Mouse (Mus musculus): ENCODE results near the gene Plod2. TPM values are rescaled to one million over a fixed set of nuclear protein-coding genes. Genes with fewer than 3 reads are reported as not detected.

The Plod2 gene
- total and polyA plus RNA-seq, 3 experiments, result not detected

DNA sequence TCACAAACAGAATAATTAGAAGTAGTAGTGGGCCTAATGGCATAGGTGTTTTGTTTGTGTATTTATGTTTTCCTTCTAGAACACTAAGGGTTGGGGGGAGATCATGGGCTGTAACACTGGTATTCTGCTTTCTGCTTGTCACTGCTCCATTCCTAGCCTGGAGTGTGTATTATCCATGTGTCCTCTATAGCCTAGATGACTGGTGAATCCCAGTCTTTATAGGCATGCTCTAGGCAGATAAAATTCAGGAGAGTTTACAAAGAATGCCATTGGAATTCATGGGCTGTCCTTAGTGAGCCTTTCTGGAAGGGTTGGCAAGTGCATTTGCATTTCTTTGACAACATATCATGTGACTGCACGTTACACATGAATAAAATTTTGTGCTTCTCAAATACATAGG lies 44.0 kb downstream of the Plod2 start:
- H3K4me3 ChIP-seq (ENCODE audit: control insufficient read depth in 1 of 2, insufficient read depth in 1 of 2, low read depth in 2 of 2, low read length in 2 of 2), result no peak overlapping the region
- TF ChIP-seq ELF1 (IDR thresholded peaks at IDR 0.05; ENCODE audit: low read depth, low read length), result no peak

DNA sequence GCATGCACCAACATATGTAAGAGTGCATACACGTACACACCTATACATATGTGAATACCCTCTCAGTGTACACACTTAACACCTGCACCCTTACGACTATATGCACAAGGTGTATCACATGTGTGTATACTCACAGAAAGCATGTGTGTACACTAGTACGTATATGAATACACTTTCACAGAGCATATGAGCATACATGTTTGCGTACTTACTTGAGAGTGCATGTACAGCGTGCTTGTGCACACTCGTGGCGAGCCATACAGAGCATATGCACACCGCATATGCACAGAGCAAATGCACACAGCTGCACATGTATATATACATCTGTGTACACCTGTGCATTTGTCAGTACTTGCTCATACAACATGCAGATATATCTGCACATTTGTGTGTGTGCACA lies 45.4 kb downstream of the Plod2 start:
- H3K4me3 ChIP-seq (ENCODE audit: control insufficient read depth in 1 of 2, insufficient read depth in 1 of 2, low read depth in 2 of 2, low read length in 2 of 2), result no peak overlapping the region
- no peak overlapping the region for H3K9ac ChIP-seq (ENCODE audit: control insufficient read depth, low read depth, low read length, poor library complexity, severe bottlenecking)
- H3K36me3 ChIP-seq (ENCODE audit: control insufficient read depth in 1 of 2, insufficient read depth in 2 of 2, low read length in 2 of 2), result no peaks in the 10 kb centered on the region
- H3K9me3 ChIP-seq (replicated peaks; ENCODE audit: insufficient read depth, low read length), result no peaks in the 10 kb centered on the region
- no peak overlapping the region for H3K27ac ChIP-seq (ENCODE audit: control insufficient read depth, low read depth, low read length)
- peaks cover 2% of the 10 kb centered on the region in 2 experiments; a peak in 1 of 4 replicates for H3K27me3 ChIP-seq (ENCODE audit: control insufficient read depth in 1 of 2, insufficient read depth in 2 of 2, low read length in 2 of 2)
- H3K79me2 ChIP-seq (ENCODE audit: control insufficient read depth, insufficient read depth, low read length, poor library complexity), result no peaks in the 10 kb centered on the region
- DNase-seq (ENCODE audit: low read depth, low spot score), result no peak
- no peak for TF ChIP-seq POLR2AphosphoS2 (IDR thresholded peaks at IDR 0.05; ENCODE audit: low read length)
- H3K4me1 ChIP-seq (ENCODE audit: control insufficient read depth in 1 of 2, insufficient read depth in 2 of 2, low read length in 2 of 2), result no peaks in the 10 kb centered on the region

More for the DNA sequence above, 44.0 kb downstream of the Plod2 start:
- Histone ChIP-seq H3K9me3 (replicated peaks; ENCODE audit: insufficient read depth, low read length) (no peaks in the 10 kb centered on the region), H3K36me3 (ENCODE audit: control insufficient read depth in 1 of 2, insufficient read depth in 2 of 2, low read length in 2 of 2) (no peaks in the 10 kb centered on the region), H3K27me3 (ENCODE audit: control insufficient read depth in 1 of 2, insufficient read depth in 2 of 2, low read length in 2 of 2) (peaks cover 2% of the 10 kb centered on the region in 2 experiments; a peak in 1 of 4 replicates), H3K4me1 (ENCODE audit: control insufficient read depth in 1 of 2, insufficient read depth in 2 of 2, low read length in 2 of 2) (no peaks in the 10 kb centered on the region), H3K79me2 (ENCODE audit: control insufficient read depth, insufficient read depth, low read length, poor library complexity) (no peaks in the 10 kb centered on the region), H3K27ac (ENCODE audit: control insufficient read depth, low read depth, low read length) (no peak overlapping the region), H3K9ac (ENCODE audit: control insufficient read depth, low read depth, low read length, poor library complexity, severe bottlenecking) (no peak overlapping the region)
- DNase-seq (ENCODE audit: low read depth, low spot score), result no peak

DNA sequence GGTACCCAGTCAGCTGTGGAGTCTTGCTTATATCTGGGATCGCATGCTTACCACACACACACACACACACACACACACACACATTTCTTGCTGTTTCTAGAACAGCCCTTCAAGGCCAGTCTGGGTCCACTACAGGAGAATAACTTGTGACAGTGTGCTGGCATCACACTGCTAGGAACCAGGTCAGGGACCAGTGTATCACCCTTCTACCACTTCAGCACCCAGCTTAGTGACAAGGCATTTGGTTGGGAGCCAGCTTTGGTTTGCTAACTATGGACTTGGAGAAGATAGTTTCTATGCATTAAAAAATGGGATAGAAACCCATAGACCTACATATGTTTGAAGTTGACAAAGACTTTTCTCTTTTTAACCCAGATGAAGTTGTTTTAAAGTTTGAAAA lies 46.2 kb downstream of the Plod2 start:
- DNase-seq (ENCODE audit: low read depth, low spot score), result no peak
- Histone ChIP-seq H3K4me1 (ENCODE audit: control insufficient read depth in 1 of 2, insufficient read depth in 2 of 2, low read length in 2 of 2) (no peaks in the 10 kb centered on the region), H3K9me3 (replicated peaks; ENCODE audit: insufficient read depth, low read length) (no peaks in the 10 kb centered on the region), H3K27ac (ENCODE audit: control insufficient read depth, low read depth, low read length) (no peak overlapping the region), H3K36me3 (ENCODE audit: control insufficient read depth in 1 of 2, insufficient read depth in 2 of 2, low read length in 2 of 2) (no peaks in the 10 kb centered on the region), H3K9ac (ENCODE audit: control insufficient read depth, low read depth, low read length, poor library complexity, severe bottlenecking) (no peak overlapping the region), H3K4me3 (ENCODE audit: control insufficient read depth in 1 of 2, insufficient read depth in 1 of 2, low read depth in 2 of 2, low read length in 2 of 2) (no peak overlapping the region), H3K79me2 (ENCODE audit: control insufficient read depth, insufficient read depth, low read length, poor library complexity) (no peaks in the 10 kb centered on the region), H3K27me3 (ENCODE audit: control insufficient read depth in 1 of 2, insufficient read depth in 2 of 2, low read length in 2 of 2) (peaks cover 2% of the 10 kb centered on the region in 2 experiments; a peak in 1 of 4 replicates)
- TF ChIP-seq CHD2 (IDR thresholded peaks at IDR 0.05; ENCODE audit: low read length) (no peak), MYB (IDR thresholded peaks at IDR 0.05; ENCODE audit: low read depth, low read length) (no peak), BHLHE40 (IDR thresholded peaks at IDR 0.05; ENCODE audit: borderline replicate concordance, low read depth, low read length) (no peak), ETS1 (IDR thresholded peaks at IDR 0.05; ENCODE audit: low read depth, low read length) (no peak), TBP (IDR thresholded peaks at IDR 0.05; ENCODE audit: low read depth, low read length) (no peak), TAL1 (IDR thresholded peaks at IDR 0.05; ENCODE audit: low read length) (no peak), MXI1 (IDR thresholded peaks at IDR 0.05; ENCODE audit: low read depth, low read length) (no peak), GATA1 (IDR thresholded peaks at IDR 0.05; ENCODE audit: low read depth, low read length) (no peak), POLR2A (IDR thresholded peaks at IDR 0.05; ENCODE audit: control insufficient read depth in 1 of 2, insufficient read depth in 1 of 2, low read depth in 1 of 2, low read length in 2 of 2, poor library complexity in 1 of 2) (no peak), MAX (IDR thresholded peaks at IDR 0.05; ENCODE audit: low read length) (no peak)
